Comparison of ENCODE assay signal across 8 mouse cellular contexts in genomic region chr12:89106029-89106733, GRCm38 (mm10).
A peak's percentile ranks its signal among the peaks of the same experiment; 100 is the strongest.
DNase-seq lines count a peak whose midpoint lies in the region; ATAC-seq and TF ChIP-seq lines count a peak whose summit lies in the region.

No protein-coding gene starts in this region.

- ATAC-seq in hindbrain, embryonic 11.5 days (ENCODE audit: low FRiP score), result peak; percentile 93
- peak; percentile 95 for ATAC-seq in lung, embryonic 14.5 days (ENCODE audit: insufficient read depth)

- peak; percentile 38 for TF ChIP-seq CTCF in E14TG2a.4 (conservative IDR thresholded peaks at IDR 0.05; ENCODE audit: low read length)
- TF ChIP-seq CTCF in lung, embryonic 14.5 days (IDR thresholded peaks at IDR 0.05; ENCODE audit: low read depth), result peak; percentile 90

- 16% methylated on average over 9 of the region's 9 CpGs for WGBS in forebrain, embryonic 10.5 days
- WGBS in hindbrain, embryonic 11.5 days, result 17% methylated on average over 9 of the region's 9 CpGs
- WGBS in lung, embryonic 14.5 days, result 11% methylated on average over 9 of the region's 9 CpGs

- H3K36me3 ChIP-seq in E14TG2a.4 (ENCODE audit: insufficient read depth, low read length), result no peaks in the 10 kb centered on the region
- no peaks in the 10 kb centered on the region for H3K36me3 ChIP-seq in forebrain, embryonic 10.5 days (replicated peaks)
- H3K36me3 ChIP-seq in hindbrain, embryonic 11.5 days (ENCODE audit: control insufficient read depth, insufficient read depth, low read length), result no peaks in the 10 kb centered on the region
- no peaks in the 10 kb centered on the region for H3K36me3 ChIP-seq in lung, embryonic 14.5 days (ENCODE audit: insufficient read depth)

- no peaks in the 10 kb centered on the region for H3K4me1 ChIP-seq in E14TG2a.4 (replicated peaks; ENCODE audit: low read depth, low read length)
- peaks cover 6% of the 10 kb centered on the region; the same call in 1 of the 2 replicates for H3K4me1 ChIP-seq in forebrain, embryonic 10.5 days
- H3K4me1 ChIP-seq in hindbrain, embryonic 11.5 days (replicated peaks; ENCODE audit: control insufficient read depth, insufficient read depth, low read length), result no peaks in the 10 kb centered on the region
- no peaks in the 10 kb centered on the region for H3K4me1 ChIP-seq in lung, embryonic 14.5 days (ENCODE audit: insufficient read depth)

- H3K27me3 ChIP-seq in E14TG2a.4 (ENCODE audit: insufficient read depth, low read length), result peaks cover 4% of the 10 kb centered on the region
- no peaks in the 10 kb centered on the region for H3K27me3 ChIP-seq in forebrain, embryonic 10.5 days (ENCODE audit: poor library complexity, severe bottlenecking)
- no peaks in the 10 kb centered on the region for H3K27me3 ChIP-seq in hindbrain, embryonic 11.5 days (ENCODE audit: control insufficient read depth, insufficient read depth, low read length)
- no peaks in the 10 kb centered on the region for H3K27me3 ChIP-seq in lung, embryonic 14.5 days (ENCODE audit: insufficient read depth, low read length)

- H3K9ac ChIP-seq in hindbrain, embryonic 11.5 days (ENCODE audit: low read depth, low read length), result no peak overlapping the region
- H3K9ac ChIP-seq in lung, embryonic 14.5 days, result no peak overlapping the region

- H3K27ac ChIP-seq in forebrain, embryonic 10.5 days, result no peak overlapping the region
- no peak overlapping the region for H3K27ac ChIP-seq in hindbrain, embryonic 11.5 days (ENCODE audit: low read depth, low read length)
- H3K27ac ChIP-seq in lung, embryonic 14.5 days (ENCODE audit: low read depth), result no peak overlapping the region

- no peaks in the 10 kb centered on the region for H3K9me3 ChIP-seq in E14TG2a.4 (ENCODE audit: low read length)
- H3K9me3 ChIP-seq in forebrain, embryonic 10.5 days, result no peaks in the 10 kb centered on the region
- H3K9me3 ChIP-seq in hindbrain, embryonic 11.5 days (ENCODE audit: control insufficient read depth, low read length), result no peaks in the 10 kb centered on the region
- no peaks in the 10 kb centered on the region for H3K9me3 ChIP-seq in lung, embryonic 14.5 days (ENCODE audit: low read depth, low read length)

- peak; percentile 55 for DNase-seq in brain, embryonic 18.5 days (ENCODE audit: low read depth, low spot score)
- DNase-seq in forebrain, embryonic 10.5 days (ENCODE audit: extremely low spot score, low spot score), result peak; percentile 66
- peak; percentile 87 for DNase-seq in hindbrain, embryonic 11.5 days (ENCODE audit: low spot score)
- DNase-seq in layer of hippocampus, adult 9-11 months, result peak; percentile 81
- peak; percentile 88 for DNase-seq in lung, embryonic 14.5 days
- peak; percentile 92 for DNase-seq in retina, embryonic 14.5 days (ENCODE audit: low spot score)
- DNase-seq in adipocyte (ENCODE audit: low spot score), result no peak

- H3K4me3 ChIP-seq in E14TG2a.4 (replicated peaks; ENCODE audit: low read length), result no peak overlapping the region
- H3K4me3 ChIP-seq in forebrain, embryonic 10.5 days, result peak overlapping the region; percentile 13; the same call in 1 of the 2 replicates
- H3K4me3 ChIP-seq in hindbrain, embryonic 11.5 days (ENCODE audit: low read depth, low read length), result no peak overlapping the region
- no peak overlapping the region for H3K4me3 ChIP-seq in lung, embryonic 14.5 days (ENCODE audit: low read depth, low read length)

- no peak overlapping the region for H3K4me2 ChIP-seq in hindbrain, embryonic 11.5 days (replicated peaks; ENCODE audit: low read depth, low read length)
- peak overlapping the region; percentile 39 for H3K4me2 ChIP-seq in lung, embryonic 14.5 days
